Mouse (Mus musculus) E14TG2a.4 (cell line): ENCODE measurements around the gene Ncf4.

Source experiments
- CTCF ChIP-seq: conservative IDR thresholded peaks from 2 replicates; pipeline ENCODE4 v1.5.1; 2014; ENCODE audit warnings: low read length
- NANOG ChIP-seq: IDR thresholded peaks from 2 replicates; pipeline ENCODE4 v1.6.1; 2014; ENCODE audit warnings: borderline replicate concordance, low read length, mixed read lengths
- POU5F1 ChIP-seq: IDR thresholded peaks from 2 replicates; pipeline ENCODE4 v1.6.1; 2014; ENCODE audit warnings: low read length, borderline replicate concordance

GRCm38 (mm10) chr15:78298558-78298957 is 54.0 kb downstream of the Ncf4 start:
- TF ChIP-seq CTCF (no peak), POU5F1 (no peak), NANOG (no peak)
